Mouse (Mus musculus) adrenal gland, adult 8-10 months (tissue): Measurements from ENCODE around the gene Map2. TPM values are rescaled to one million over a fixed set of nuclear protein-coding genes. Genes with fewer than 3 reads are reported as not detected.

Experiments used
- DNase-seq: peaks from one replicate; pipeline ENCODE4 v3.0.0; 2022
- total RNA-seq, 4 experiments: library from RNA; stranded (reverse); gene quantifications; 2 replicates each; pipeline ENCODE4 v1.2.4; 2022

Map2 gene
- 10 to 100 TPM; 23.9 to 44.2 (median 34.4) TPM for total RNA-seq

DNA sequence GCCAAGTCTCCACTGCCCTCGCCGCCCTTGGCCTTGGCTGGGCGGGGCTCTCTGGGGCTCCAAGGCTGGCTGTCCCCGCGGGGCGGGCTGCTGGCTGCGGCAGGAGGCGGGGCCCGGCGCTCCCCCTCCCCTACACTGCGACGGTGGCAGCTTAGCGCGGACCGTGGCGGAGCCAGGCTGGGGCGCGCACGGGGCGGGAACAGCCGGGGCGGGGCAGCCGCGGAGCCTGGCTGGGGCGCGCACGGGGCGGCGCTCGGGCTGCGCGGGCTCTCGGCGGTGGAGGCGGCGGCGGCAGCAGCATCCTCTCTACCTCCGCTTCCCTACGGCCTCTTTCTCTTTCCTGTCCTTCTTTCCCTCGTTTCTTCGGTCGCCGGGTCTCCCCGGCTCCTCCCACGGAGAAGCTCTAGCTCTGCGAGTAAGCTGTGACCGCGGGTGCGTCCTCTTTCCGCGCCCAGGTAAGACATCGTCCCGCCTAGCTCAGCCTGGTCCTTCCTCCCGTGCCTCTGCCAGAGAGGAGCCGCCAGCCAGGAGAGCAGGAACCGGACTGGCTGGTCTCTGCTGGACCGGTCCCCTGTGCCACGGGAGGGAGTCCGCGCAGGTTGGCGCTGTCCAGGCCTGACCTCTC is at the start of gene Map2:
Gene Map2, plus strand, starts transcription at position 233 of the 625 bp plus-strand sequence.
- peak; percentile 88 for DNase-seq

DNA sequence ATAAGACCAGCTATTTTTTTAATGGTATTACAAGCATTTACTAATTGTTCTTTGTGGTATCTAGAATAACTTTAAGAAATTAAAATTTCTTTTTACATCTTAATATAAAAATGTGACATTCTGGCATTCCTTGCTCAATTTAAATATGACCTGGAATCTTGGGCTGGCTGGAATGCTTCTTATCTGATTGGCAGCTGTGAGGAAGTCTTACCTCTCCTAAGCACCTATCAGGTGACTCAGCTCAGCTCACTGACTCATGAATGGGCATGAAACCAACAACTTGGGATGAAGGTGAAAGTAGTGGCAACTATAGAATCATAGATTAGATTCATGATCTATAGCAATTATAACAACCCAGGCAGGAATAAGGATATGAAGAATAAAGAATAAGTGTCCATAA is 42.1 kb upstream of the Map2 start:
- DNase-seq = no peak

DNA sequence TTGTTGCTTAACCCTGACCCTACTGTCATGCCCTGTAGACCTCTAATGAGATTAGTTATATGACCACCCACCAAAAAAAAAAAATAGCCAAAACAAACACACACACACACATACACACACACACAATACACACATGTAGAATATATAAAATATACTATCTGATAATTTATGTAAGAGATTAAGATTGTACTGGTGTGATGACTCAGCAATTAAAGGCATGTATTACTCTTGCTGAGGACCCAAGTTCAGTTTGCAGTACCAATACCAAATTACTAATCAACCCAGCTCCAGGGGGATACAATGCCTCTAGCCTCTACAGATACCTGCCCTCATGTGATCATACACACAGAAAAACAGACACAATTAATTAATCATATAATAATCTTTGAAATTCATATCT is 39.7 kb upstream of the Map2 start:
- DNase-seq = no peak

DNA sequence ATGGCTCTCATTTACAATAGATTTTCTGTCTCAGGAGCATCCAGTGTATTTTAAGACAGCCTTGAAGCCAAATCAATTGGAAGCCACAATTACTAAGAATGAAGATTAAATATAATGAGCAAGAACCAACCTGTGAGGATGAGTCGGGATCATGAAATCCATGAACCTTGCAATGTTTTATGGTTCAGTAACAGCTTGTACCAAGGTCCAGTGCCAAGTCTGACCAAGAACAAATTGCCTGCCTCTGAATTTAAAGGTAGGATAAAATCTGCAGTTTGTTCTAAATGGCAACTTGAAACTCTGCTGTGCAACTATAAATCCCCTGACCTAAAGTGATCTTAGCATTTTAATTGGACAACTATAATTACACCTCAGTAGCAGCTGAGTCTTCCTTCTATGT is 34.4 kb upstream of the Map2 start:
- no peak for DNase-seq

DNA sequence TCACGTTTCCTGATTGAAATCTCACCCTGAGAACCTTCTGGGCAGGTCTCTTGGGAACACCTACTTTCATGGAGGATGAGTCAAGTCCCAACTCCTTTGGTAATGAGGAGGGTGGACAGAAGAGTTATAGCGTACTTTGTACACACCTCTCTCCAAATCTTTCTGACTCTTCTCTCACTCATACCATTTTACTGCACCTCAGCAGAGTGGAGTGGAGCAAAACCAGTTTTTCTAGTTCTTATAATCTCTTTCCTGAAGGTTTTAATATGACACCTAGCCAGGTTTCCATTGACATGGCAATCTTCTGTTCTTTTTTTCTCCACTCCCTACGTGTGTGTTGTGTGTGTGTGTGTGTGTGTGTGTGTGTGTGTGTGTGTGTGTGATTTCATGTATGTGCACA is 29.9 kb upstream of the Map2 start:
- no peak for DNase-seq

DNA sequence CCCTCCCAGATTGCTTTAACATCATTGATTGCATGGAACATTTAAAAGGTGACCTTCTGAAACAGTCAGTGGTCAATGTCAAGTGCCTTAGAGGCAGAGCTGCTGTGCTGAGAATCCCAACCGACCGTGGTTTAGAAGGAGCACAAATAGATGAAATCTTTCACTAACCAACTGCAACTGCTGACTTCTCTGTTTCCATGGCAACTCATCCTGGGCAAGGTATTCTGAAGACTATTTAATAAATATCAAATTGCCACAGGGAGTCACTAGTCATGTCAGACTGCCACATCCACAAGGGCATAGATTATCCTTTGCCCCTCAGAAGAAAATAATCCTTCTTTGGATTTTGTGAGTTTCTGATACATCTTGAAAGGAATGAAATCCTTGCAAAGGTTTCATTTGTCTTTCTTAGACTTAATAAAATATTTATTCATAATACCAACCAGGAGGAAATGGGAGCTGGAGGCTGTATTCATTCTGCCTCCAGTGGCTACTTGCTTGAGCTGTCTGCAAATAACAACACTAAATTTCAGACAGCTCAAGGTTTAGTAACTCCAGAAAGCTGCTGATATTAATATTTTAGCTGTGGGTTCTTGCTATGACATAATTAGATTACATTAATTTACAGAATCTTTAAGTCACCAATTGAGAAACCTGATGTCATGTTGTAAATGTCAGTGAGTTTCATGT is 26.1 kb upstream of the Map2 start:
- no peak for DNase-seq

DNA sequence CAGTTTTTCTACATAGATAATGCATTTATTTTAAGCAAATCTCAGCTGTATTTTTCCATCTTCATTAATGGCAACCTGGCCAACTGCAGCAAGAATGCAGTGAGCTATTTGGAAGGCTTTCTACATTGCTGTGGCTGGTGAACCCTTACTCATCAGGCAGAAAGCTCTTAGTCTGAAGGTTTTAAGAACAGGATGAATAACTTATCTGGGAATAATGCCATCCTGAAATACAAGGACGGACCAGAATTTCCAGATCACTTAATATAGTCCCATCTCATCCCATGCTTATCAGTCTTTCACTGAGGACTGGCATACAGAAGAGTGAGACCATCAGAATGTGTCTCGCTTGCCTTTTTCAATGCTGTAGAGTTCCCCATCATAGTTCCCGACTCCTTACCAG is 24.3 kb upstream of the Map2 start:
- no peak for DNase-seq

DNA sequence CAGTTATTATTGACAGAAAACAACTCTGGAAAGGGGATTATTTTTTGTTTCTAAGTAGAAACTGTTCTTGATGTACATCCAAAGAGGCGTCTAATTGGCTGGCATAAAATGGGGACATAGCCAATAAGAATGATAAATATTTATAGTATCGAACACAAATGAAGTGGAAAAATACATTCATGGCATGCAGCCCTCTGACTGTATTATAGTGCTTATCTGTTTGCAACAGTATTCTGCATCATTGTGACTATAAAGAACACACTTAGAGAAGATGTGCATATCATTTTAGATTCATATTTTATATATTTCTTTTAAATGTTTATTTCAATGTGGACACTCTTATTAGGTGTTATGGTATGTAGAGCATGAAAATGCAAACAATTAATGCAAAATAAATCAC is 17.9 kb upstream of the Map2 start:
- no peak for DNase-seq

DNA sequence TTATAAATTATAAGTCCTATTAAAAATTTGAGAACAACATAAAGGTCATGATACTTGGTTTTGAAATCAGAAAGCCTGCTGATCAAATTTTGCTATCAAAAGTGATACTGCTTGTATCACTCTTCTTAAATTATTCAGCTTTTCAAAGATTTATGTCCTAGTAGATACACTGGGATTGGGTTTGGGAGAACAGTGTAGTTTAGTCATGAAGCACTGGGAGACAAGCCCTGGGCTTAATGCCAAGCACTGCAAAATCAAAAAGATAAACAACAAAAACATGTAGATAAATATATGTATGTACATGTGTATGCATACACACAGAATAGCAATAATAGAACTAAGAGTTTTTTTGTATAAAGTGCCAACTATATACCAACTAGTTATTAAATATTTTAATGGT is 17.5 kb upstream of the Map2 start:
- DNase-seq = no peak

DNA sequence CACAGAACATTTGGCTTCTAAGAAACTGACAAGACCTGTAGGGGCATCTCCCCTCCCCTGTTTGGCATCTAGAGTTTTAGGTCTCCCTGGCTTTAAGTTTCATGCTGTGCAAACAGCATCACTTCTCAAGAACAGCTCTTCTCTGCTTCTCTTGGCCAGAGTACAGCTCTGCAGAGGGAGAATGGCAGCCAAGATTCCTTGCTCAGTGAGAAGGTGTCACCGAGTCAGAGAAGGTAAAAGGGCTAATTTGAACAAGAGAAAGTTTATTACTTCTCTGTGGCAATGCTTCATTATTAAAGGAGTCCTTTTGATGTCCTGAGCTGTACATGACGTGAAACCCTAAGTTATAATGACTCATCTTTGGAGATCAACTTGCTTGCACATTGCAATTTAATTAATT is 10.4 kb upstream of the Map2 start:
- DNase-seq = no peak

DNA sequence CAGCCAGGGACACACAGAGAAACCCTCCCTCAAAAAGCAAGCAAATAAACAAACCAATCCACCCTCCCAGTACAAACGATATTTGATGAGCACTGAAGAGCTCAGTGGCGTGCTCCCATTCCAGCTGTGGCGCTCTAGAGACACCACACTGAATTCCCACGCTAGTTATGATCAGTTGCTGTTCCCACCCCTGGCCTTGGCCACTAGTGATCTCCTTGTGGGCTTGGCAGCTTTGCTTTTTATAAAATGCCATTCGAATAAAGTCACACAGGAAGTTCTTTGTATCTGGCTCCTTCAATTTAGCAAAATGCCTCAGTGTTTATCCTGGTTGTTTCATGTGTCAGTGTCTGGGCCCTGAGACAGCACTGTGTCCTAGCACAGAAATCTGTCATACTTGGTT is 6.4 kb upstream of the Map2 start:
- DNase-seq = peak; percentile 17

DNA sequence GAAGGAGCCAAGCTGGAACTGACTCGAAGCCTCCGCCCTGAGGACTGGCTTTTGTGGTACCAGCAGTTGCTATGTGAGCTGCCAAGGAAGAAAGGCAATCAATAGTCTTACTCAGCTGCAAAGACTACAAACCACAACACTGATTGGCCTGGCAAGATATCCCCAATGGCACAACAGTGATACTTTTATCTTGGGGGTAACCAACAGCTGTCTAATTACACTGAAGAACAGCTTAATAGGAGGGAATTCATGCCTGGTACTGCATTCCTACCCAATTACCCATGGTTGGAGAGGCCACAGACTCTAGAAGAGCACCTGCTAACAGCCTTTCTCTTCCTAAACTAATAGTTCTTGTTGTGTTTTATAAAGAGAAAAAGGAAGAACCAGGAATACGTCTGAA is 2.9 kb upstream of the Map2 start:
- no peak for DNase-seq

DNA sequence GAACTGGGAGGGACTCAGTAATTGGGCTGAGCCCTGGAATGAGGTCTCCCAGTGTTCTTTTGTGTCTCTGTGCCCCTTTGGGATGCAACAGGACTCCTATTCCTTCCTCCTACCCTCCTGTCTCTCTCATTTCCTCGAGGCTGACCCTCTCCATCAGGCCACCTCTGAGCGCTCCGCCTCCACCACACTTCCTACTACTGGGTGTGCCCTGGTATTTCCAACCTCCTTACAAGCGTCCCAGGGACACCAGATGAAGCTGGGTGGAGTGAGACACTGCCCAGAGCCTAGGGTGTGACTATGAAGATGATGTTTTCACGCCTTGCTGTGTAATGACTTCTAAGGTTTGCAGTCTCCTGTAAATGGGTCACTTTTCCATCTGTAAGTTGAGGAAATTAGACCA is 1.4 kb upstream of the Map2 start:
- DNase-seq = no peak

DNA sequence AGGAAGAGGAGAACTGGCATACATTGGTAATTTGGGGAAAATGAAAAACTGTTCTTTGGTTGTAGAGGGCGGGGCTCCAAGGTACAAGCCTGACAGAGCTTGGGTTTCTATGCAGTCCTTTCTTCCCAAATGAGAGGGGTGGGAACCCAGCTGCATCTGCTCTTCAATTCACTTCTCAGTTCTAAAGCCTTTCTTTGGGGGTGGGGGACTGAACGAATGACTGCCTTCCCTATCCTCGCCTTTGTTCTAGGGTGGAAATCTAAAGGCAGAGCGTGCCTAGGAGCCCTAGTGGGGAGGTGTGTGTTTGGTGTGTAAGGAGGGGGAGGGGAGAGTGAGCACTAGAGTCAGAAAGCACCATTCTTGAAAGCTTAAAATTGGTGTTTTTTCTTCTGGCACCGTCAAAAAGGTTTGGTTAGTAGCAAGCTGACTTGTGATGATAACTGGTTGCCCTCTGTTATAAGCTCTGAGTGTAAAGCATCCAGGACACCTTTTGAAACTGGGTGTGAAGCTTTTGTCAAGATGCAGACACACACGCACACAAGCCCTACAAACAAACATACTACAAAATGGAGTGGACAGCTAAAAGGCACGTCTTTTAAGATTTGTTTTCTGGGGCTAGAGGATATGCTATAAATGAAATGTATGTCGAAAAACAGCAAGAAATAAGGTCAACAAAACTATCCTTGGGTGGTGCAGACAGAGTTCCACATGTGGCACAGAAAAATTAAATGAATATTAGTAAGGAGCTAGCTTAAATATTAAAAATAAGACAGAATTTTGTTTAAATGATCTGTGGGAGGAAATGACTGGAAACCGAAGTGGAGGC is 1.2 kb downstream of the Map2 start:
- no peak for DNase-seq

DNA sequence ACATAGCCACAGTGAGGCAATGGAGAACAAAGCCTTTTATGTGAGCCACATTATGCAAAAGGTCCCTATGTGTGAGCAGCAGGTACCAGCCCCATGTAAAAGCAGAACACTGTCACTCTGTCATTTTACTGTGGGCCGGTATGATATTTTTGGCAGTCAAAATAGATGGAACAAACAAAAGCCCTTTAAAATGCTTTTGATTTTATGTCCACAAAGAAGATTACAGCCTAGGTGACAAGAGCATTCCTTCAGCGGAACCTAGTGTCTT is 1.7 kb downstream of the Map2 start:
- no peak for DNase-seq

DNA sequence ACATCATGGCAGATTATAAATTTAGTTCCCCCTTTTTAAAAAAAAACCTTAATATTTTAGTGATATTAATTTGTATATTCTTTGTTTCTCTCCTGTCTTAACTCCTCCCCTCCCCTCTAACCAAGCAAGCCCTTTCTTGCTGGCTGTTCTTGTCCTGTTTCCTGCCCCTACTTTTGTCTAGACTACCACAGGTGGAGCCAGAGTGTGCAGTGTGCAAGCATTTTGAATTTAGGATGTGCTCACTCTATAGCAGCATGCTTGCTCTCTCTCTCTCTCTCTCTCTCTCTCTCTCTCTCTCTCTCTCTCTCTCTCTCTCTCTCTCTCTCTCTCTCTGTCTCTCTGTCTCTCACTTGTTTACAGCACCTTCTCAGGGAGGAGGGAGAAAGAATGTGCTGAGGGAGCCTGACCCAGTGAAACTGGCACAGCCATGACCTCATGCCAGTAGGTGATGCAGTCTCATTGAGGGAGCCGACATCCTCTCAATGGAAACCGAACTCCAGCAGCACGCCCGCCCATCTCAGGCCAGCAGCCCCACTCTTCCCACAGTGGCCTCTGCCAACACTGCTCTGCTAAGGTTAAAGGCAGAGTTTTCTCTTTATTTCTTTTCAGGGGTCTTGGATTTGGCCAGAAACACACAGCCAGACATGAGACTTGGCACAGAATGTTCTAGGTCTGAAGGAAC is 2.6 kb downstream of the Map2 start:
- DNase-seq = no peak

DNA sequence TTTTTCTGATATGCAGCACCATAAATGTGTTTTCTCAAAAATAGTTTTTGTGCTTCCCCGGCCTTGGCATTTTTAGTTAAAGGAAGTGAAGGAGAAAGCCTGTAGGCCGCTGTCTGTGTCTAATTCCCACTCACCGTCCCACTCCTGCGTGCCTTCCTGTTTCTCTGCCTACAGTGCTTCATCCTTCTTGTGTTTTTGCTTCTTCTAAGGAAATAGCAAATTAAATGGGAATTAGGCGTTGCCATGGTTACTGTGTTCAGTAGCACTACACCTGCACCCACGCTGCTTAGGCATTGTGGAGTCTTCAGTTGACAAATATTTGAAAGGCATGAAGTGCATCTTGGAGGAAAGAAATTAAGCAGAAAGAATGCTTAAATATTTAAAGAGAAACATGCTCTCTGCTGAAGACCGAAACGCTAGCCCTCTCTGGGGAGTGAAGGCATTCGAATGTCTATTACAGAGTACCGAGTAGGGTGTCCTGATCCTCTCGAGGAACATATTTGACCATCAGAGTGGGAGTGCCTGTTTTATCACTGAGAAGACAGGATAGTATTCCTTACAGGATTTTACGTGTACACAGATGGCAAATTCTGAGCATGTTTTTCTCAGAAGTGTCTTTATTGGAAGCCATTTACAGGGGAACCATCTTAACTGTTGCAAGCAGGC is 12.1 kb downstream of the Map2 start:
- no peak for DNase-seq

DNA sequence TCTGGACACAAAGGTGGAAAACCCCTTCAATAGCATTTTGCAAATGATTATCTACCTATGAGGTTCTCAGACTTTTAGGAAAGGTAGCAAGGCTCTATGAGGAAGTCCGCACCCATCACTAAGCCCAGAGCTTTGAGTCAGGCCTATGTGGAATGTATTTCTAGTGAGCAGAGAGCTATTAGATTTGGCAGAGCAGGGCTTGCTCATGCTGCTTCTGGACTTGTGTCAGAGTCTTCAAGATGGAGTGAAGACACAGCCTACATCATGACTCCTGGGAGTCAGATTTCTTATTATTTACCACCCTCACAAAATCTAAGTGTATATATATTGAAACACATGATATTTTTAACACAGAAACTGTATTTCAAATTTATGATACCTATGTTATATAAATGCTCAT is 17.3 kb downstream of the Map2 start:
- DNase-seq = no peak

DNA sequence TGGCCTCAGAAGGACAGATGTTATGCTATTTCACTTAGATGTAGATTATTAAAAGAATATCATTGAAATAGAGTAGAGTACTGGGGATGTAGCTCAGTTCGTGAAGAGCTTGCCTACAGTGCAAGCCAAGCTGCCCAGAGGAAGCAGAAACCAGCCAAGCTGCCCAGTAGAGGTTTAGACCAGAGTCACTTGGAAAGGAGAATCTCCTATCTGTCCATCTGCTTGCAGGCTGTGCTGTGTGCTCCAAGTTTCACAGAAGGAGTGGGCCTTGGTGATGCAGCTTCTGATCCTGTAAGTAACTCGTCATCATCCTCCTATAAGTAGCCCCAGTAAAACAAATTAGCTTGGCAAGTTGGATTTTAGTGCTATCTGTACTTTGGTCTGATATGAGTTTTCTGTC is 17.8 kb downstream of the Map2 start:
- DNase-seq = no peak

DNA sequence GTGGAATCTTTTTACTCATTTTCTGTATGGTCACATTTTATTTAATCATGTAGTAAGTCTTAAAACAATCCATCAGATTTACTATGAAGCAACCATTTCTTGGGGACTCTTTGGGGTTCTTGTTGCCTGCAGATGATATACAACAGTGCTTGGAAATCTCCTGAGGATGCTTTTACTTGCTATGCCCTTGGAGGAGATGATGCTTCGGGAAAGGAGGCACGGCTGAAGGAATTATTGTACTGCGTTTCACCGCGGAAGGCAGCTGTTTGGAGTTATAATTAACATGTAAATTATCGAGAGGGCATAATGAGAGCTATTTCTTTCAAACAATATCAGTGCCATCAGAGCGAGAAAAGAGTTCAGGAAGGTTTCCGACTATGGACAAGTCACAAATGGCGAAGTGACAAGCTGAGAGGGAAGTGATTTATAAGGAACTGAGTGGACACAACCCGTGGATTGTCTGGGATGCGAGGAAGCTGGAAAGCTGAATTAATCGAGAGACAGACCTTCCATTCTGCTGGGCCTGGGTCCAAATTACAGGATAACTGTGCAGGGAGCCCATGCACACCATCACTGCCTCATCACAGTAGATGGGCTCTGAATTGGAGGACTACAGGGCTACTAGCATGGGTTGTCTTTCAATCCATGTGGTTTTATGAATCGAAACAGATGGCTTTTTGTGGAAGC is 20.1 kb downstream of the Map2 start:
- no peak for DNase-seq

DNA sequence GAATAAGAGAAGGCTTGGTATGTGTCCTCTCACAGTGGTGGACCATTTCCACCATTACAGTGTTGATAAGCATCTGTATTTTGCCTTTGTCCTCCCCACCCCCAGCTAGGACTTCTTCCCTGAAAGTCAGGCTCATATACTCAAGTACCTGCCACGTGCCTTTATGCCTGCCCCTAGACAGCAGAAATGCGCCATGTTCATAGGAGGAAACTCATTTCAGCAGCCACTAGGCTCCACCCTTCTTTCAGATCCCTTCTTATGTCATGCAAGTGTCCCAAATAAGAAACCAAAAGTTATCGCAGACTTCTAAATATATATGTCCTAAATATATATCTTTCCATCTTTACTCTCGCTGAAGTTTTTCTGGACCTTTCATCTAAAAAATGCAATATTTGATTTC is 21.2 kb downstream of the Map2 start:
- DNase-seq = no peak

DNA sequence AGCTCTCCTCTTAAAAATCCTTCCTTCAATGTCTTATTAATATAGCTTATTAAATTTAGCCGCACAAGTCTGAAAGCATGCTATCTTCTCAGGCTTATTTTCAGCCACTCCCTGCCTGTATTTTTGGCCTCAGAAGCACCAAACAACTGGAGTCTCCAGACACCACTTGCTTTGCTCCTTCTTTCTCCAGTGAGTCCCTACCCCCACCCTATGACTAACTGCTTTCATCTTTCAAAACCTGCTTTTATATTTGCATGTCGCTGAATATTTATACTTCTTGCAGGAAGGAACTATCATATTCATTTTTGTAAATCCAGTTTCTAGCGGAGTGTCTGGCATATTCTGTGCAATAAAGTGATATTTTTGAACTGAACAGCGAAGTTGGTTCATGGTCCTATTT is 21.6 kb downstream of the Map2 start:
- no peak for DNase-seq
